27 mouse cellular contexts compared by ENCODE assay signal in genomic region chr3:27495296-27496073, GRCm38 (mm10).
A peak's percentile ranks its signal among the peaks of the same experiment; 100 is the strongest.
DNase-seq lines count a peak whose midpoint lies in the region; ATAC-seq and TF ChIP-seq lines count a peak whose summit lies in the region.
"Had no signal": no experiment of that assay in that cellular context is flagged by ENCODE, and none has a peak within 500 bp of the region (broad histone marks: within the 10 kb centered on the region; RNA-seq: fewer than 3 reads in every experiment).

No protein-coding gene starts in this region.

- intact Hi-C loops in heart, postnatal 25 days (cut with DNase I): loop anchor here (5.0 kb wide), 1 partner anchor 42 kb away; no protein-coding TSS in a partner anchor

- TF ChIP-seq CTCF in layer of hippocampus, adult 2 months (conservative IDR thresholded peaks at IDR 0.05): no peak

- peak; percentile 6 for DNase-seq in embryo, embryonic 10.5 days (ENCODE audit: low spot score)
- DNase-seq in embryo, embryonic 10 days (ENCODE audit: low spot score): no peak
- DNase-seq in heart, embryonic 10.5 days (ENCODE audit: low spot score): no peak
- DNase-seq in heart, postnatal 25 days (ENCODE audit: low spot score): no peak
- DNase-seq in spleen, postnatal 14 days (ENCODE audit: low spot score in 2 of 2): no peak
- no peak for DNase-seq in layer of hippocampus, adult 2 months (ENCODE audit: low spot score in 2 of 2)
- DNase-seq: adrenal gland, postnatal 25 days; cerebellum, adult 9-11 months; gastrocnemius, postnatal 14 days; heart, postnatal 10 days; kidney, adult 11 months; kidney, postnatal 4 days; layer of hippocampus, adult 9-11 months; lung, embryonic 14.5 days; lung, postnatal 36 days; right cerebral cortex, adult 18-20 months; thymus, adult 18-20 months; thymus, postnatal 36 days had no signal

- no peak overlapping the region for H3K4me3 ChIP-seq in heart, embryonic 10.5 days
- H3K4me3 ChIP-seq in hindbrain, embryonic 13.5 days: no peak overlapping the region
- H3K4me3 ChIP-seq in midbrain, embryonic 13.5 days (replicated peaks): no peak overlapping the region
- H3K4me3 ChIP-seq in layer of hippocampus, adult 2 months: no peak overlapping the region
- H3K4me3 ChIP-seq: embryonic facial prominence, embryonic 13.5 days; erythroblast, embryonic 14.5 days; heart, embryonic 12.5 days; megakaryocyte, embryonic 14.5 days; myocyte; neural tube, embryonic 15.5 days had no signal

- H3K9ac ChIP-seq in hindbrain, embryonic 13.5 days: no peak overlapping the region
- H3K9ac ChIP-seq in midbrain, embryonic 13.5 days (replicated peaks): no peak overlapping the region
- H3K9ac ChIP-seq: embryonic facial prominence, embryonic 13.5 days; heart, embryonic 12.5 days; liver, embryonic 14.5 days; lung, embryonic 14.5 days; neural tube, embryonic 15.5 days had no signal

- 0 out of 2 replicates have a peak, but pooled peaks have one; percentile 49 for ATAC-seq in hindbrain, embryonic 13.5 days (ENCODE audit: low FRiP score)
- peak; percentile 76 for ATAC-seq in midbrain, embryonic 13.5 days

- no peak overlapping the region for H3K4me2 ChIP-seq in hindbrain, embryonic 13.5 days
- 0 out of 2 replicates have a peak overlapping the region, but pooled peaks have one; percentile 5 for H3K4me2 ChIP-seq in midbrain, embryonic 13.5 days (replicated peaks)
- H3K4me2 ChIP-seq: embryonic facial prominence, embryonic 13.5 days; heart, embryonic 12.5 days; lung, embryonic 14.5 days; neural tube, embryonic 15.5 days had no signal

- no peaks in the 10 kb centered on the region for H3K27me3 ChIP-seq in heart, embryonic 10.5 days (ENCODE audit: insufficient read depth, poor library complexity, severe bottlenecking)
- H3K27me3 ChIP-seq in hindbrain, embryonic 13.5 days: no peaks in the 10 kb centered on the region
- no peaks in the 10 kb centered on the region for H3K27me3 ChIP-seq in midbrain, embryonic 13.5 days
- H3K27me3 ChIP-seq: embryonic facial prominence, embryonic 13.5 days; heart, embryonic 12.5 days; megakaryocyte, embryonic 14.5 days; neural tube, embryonic 15.5 days had no signal

- 83% methylated on average over 14 of the region's 14 CpGs for WGBS in heart, embryonic 10.5 days
- WGBS in hindbrain, embryonic 13.5 days: 41% methylated on average over 14 of the region's 14 CpGs
- 29% methylated on average over 14 of the region's 14 CpGs for WGBS in midbrain, embryonic 13.5 days

- H3K36me3 ChIP-seq in heart, embryonic 10.5 days: peaks cover 48% of the 10 kb centered on the region
- peaks cover 17% of the 10 kb centered on the region; the same call in 1 of the 2 replicates for H3K36me3 ChIP-seq in hindbrain, embryonic 13.5 days
- H3K36me3 ChIP-seq in midbrain, embryonic 13.5 days: peaks cover 11% of the 10 kb centered on the region; the same call in 1 of the 2 replicates

- H3K27ac ChIP-seq in heart, embryonic 10.5 days: 0 out of 2 replicates have a peak overlapping the region, but pooled peaks have one; percentile 36
- peak overlapping the region; percentile 55 for H3K27ac ChIP-seq in hindbrain, embryonic 13.5 days
- no peak overlapping the region; the same call in 1 of the 2 replicates for H3K27ac ChIP-seq in midbrain, embryonic 13.5 days
- no peak overlapping the region for H3K27ac ChIP-seq in layer of hippocampus, adult 2 months
- H3K27ac ChIP-seq: embryonic facial prominence, embryonic 13.5 days; liver, embryonic 14.5 days; neural tube, embryonic 15.5 days had no signal

- no peaks in the 10 kb centered on the region for H3K9me3 ChIP-seq in heart, embryonic 10.5 days
- H3K9me3 ChIP-seq in hindbrain, embryonic 13.5 days: peaks cover 4% of the 10 kb centered on the region; the same call in 1 of the 2 replicates
- H3K9me3 ChIP-seq in midbrain, embryonic 13.5 days: 0 out of 2 replicates have a peak, but pooled peaks cover 3% of the 10 kb centered on the region
- H3K9me3 ChIP-seq: embryonic facial prominence, embryonic 13.5 days; heart, embryonic 12.5 days; megakaryocyte, embryonic 14.5 days; neural tube, embryonic 15.5 days had no signal

- H3K4me1 ChIP-seq in heart, embryonic 10.5 days: peaks cover 14% of the 10 kb centered on the region
- peaks cover 19% of the 10 kb centered on the region; the same call in 1 of the 2 replicates for H3K4me1 ChIP-seq in hindbrain, embryonic 13.5 days (replicated peaks)
- H3K4me1 ChIP-seq in midbrain, embryonic 13.5 days (replicated peaks): peaks cover 7% of the 10 kb centered on the region
- H3K4me1 ChIP-seq: megakaryocyte, embryonic 14.5 days had no signal

Comparison
In these comparisons a context has a peak if more than half of its experiments do, and no peak if none do; other contexts are left out.
1. H3K27ac ChIP-seq: peak in heart, embryonic 10.5 days (single experiment) and hindbrain, embryonic 13.5 days (single experiment); none in midbrain, embryonic 13.5 days (single experiment) and layer of hippocampus, adult 2 months (single experiment).